Mouse (Mus musculus) heart, adult 2 months (tissue): ENCODE results near the gene Rasgef1b. TPM values are rescaled to one million over a fixed set of nuclear protein-coding genes. Genes with fewer than 3 reads are reported as not detected.

Experiments
- DNase-seq, 2 experiments: peaks; one replicate each; pipeline ENCODE4 v3.0.0; 2021
- H3K27ac ChIP-seq: fragments of 200-600 bp; 2 replicates; pipeline ENCODE4 v1.8.1; 2022
- H3K27me3 ChIP-seq: fragments of 200-500 bp; 2 replicates; pipeline ENCODE4 v1.6.1; 2012; ENCODE audit warnings: mild to moderate bottlenecking, low read length, inconsistent platforms, mixed read lengths; ENCODE audit not compliant: control insufficient read depth, insufficient read depth
- H3K36me3 ChIP-seq: fragments of 200-500 bp; 2 replicates; pipeline ENCODE4 v1.6.1; 2012; ENCODE audit warnings: low read length, inconsistent platforms; ENCODE audit not compliant: control insufficient read depth, insufficient read depth
- H3K4me1 ChIP-seq: fragments of 200-500 bp; 2 replicates; pipeline ENCODE4 v1.6.1; 2011; ENCODE audit warnings: low read length; ENCODE audit not compliant: control insufficient read depth, insufficient read depth
- H3K4me3 ChIP-seq: fragments of 200-600 bp; 2 replicates; pipeline ENCODE4 v1.8.1; 2022
- H3K79me2 ChIP-seq: fragments of 200-500 bp; replicated peaks from 2 replicates; pipeline ENCODE4 v1.6.1; 2012; ENCODE audit warnings: mild to moderate bottlenecking, inconsistent platforms, low read length, moderate library complexity, mixed read lengths; ENCODE audit not compliant: control insufficient read depth, insufficient read depth
- H3K9ac ChIP-seq: fragments of 200-500 bp; 2 replicates; pipeline ENCODE4 v1.6.1; 2012; ENCODE audit warnings: low read depth, mild to moderate bottlenecking, control low read depth, inconsistent platforms, low read length, mixed read lengths
- CTCF ChIP-seq: fragments of 200-600 bp; IDR thresholded peaks from 2 replicates; pipeline ENCODE4 v1.8.1; 2022; ENCODE audit warnings: antibody characterized with exemption, mild to moderate bottlenecking, moderate library complexity
- EP300 ChIP-seq: fragments of 200-500 bp; IDR thresholded peaks from 2 replicates; pipeline ENCODE4 v1.6.1; 2011; ENCODE audit warnings: low read depth, low read length, control low read depth; ENCODE audit not compliant: insufficient read depth
- POLR2A ChIP-seq: fragments of 200-500 bp; IDR thresholded peaks from 2 replicates; pipeline ENCODE4 v1.6.1; 2011; ENCODE audit warnings: mild to moderate bottlenecking, low read depth, low read length, control low read depth; ENCODE audit not compliant: insufficient read depth
- WGBS: fragments of 180-500 bp; shearing (Covaris S2); methylation state at CpG from one replicate; pipeline ENCODE4 v1.1.7; 2018; 5-methylcytosine and 5-hydroxymethylcytosine counted together
- intact Hi-C: fragments of 180-260 bp; cut with DNase I; formaldehyde crosslinking; loops from one replicate; pipeline ENCODE4 v1.15.1; 2025
- polyA plus RNA-seq: library from polyadenylated mRNA; depleted of rRNA; stranded (reverse); fragments of >200 nt; gene quantifications from 2 replicates; pipeline ENCODE4 v1.2.3, GENCODE M21; 2012
- total RNA-seq, 2 experiments: library from RNA; stranded (reverse); gene quantifications; 2 replicates each; pipeline ENCODE4 v1.2.3; 2021

Rasgef1b gene
- total and polyA plus RNA-seq, 3 experiments, result 4.3 to 17.7 (median 9.3) TPM

GRCm38 (mm10) chr5:99239677-99240076, 489.2 kb downstream of the Rasgef1b start:
- peaks cover 15% of the 10 kb centered on the region for H3K36me3 ChIP-seq
- TF ChIP-seq EP300, result 0 out of 2 replicates have a peak, but pooled peaks have one; percentile 29
- TF ChIP-seq CTCF, result no peak
- no peak for TF ChIP-seq POLR2A
- WGBS, result 54% methylated on average over 9 of the region's 9 CpGs
- intact Hi-C loops, result no loop called here
- H3K79me2 ChIP-seq, result no peaks in the 10 kb centered on the region
- H3K27ac ChIP-seq, result peak overlapping the region; percentile 48
- H3K4me1 ChIP-seq, result peaks cover 5% of the 10 kb centered on the region; the same call in 1 of the 2 replicates
- peak in 1 of 2 experiments; percentile 50 for DNase-seq
- no peak overlapping the region for H3K9ac ChIP-seq
- no peaks in the 10 kb centered on the region for H3K27me3 ChIP-seq
- no peak overlapping the region for H3K4me3 ChIP-seq

- Histone ChIP-seq H3K9ac (no peak overlapping the region), H3K27me3 (no peaks in the 10 kb centered on the region), H3K4me3 (no peak overlapping the region), H3K27ac (no peak overlapping the region), H3K79me2 (no peaks in the 10 kb centered on the region), H3K4me1 (peaks cover 9% of the 10 kb centered on the region; the same call in 1 of the 2 replicates), H3K36me3 (peaks cover 19% of the 10 kb centered on the region)
- intact Hi-C loops, result no loop called here
- no peak for TF ChIP-seq CTCF
- TF ChIP-seq POLR2A, result no peak
- no peak for TF ChIP-seq EP300
- DNase-seq, result no peak
- WGBS, result 77% methylated on average over 4 of the region's 4 CpGs
Measured at GRCm38 (mm10) chr5:99238150-99238549, 490.7 kb downstream of the Rasgef1b start.

- 69% methylated on average over 11 of the region's 11 CpGs for WGBS
- Histone ChIP-seq H3K36me3 (peaks cover 22% of the 10 kb centered on the region), H3K27me3 (no peaks in the 10 kb centered on the region)
Measured at GRCm38 (mm10) chr5:99236888-99237752, 491.7 kb downstream of the Rasgef1b start.

GRCm38 (mm10) chr5:99236431-99236830, 492.4 kb downstream of the Rasgef1b start:
- peaks cover 22% of the 10 kb centered on the region for H3K36me3 ChIP-seq
- no peaks in the 10 kb centered on the region for H3K79me2 ChIP-seq
- H3K27ac ChIP-seq, result no peak overlapping the region
- no peak for TF ChIP-seq CTCF
- TF ChIP-seq EP300, result no peak
- TF ChIP-seq POLR2A, result no peak
- H3K27me3 ChIP-seq, result no peaks in the 10 kb centered on the region
- intact Hi-C loops, result no loop called here
- WGBS, result 82% methylated on average over 4 of the region's 4 CpGs
- H3K4me1 ChIP-seq, result peaks cover 15% of the 10 kb centered on the region
- H3K4me3 ChIP-seq, result no peak overlapping the region
- H3K9ac ChIP-seq, result no peak overlapping the region
- no peak for DNase-seq

More at GRCm38 (mm10) chr5:99236888-99237752, 491.7 kb downstream of the Rasgef1b start:
- Histone ChIP-seq H3K9ac (no peak overlapping the region), H3K27ac (no peak overlapping the region), H3K4me1 (peaks cover 14% of the 10 kb centered on the region), H3K4me3 (no peak overlapping the region), H3K79me2 (no peaks in the 10 kb centered on the region)
- DNase-seq, result no peak
- TF ChIP-seq EP300 (no peak), POLR2A (no peak), CTCF (no peak)
- intact Hi-C loops, result no loop called here

GRCm38 (mm10) chr5:99234275-99234674, 494.6 kb downstream of the Rasgef1b start:
- Histone ChIP-seq H3K79me2 (no peaks in the 10 kb centered on the region), H3K4me3 (no peak overlapping the region), H3K4me1 (peaks cover 13% of the 10 kb centered on the region), H3K27me3 (no peaks in the 10 kb centered on the region), H3K9ac (no peak overlapping the region), H3K36me3 (peaks cover 15% of the 10 kb centered on the region), H3K27ac (no peak overlapping the region; the same call in 1 of the 2 replicates)
- intact Hi-C loops, result no loop called here
- WGBS, result 49% methylated on average over 17 of the region's 17 CpGs
- TF ChIP-seq POLR2A, result no peak
- TF ChIP-seq EP300, result no peak
- TF ChIP-seq CTCF, result no peak
- DNase-seq, result no peak

GRCm38 (mm10) chr5:99233176-99233575, 495.7 kb downstream of the Rasgef1b start:
- Histone ChIP-seq H3K27ac (peak overlapping the region; percentile 45; the same call in 1 of the 2 replicates), H3K36me3 (peaks cover 15% of the 10 kb centered on the region)

More at GRCm38 (mm10) chr5:99233176-99233575, 495.7 kb downstream of the Rasgef1b start:
- Histone ChIP-seq H3K27me3 (no peaks in the 10 kb centered on the region), H3K9ac (no peak overlapping the region), H3K4me3 (no peak overlapping the region), H3K79me2 (no peaks in the 10 kb centered on the region), H3K4me1 (peaks cover 13% of the 10 kb centered on the region)
- TF ChIP-seq POLR2A, result no peak
- no peak for TF ChIP-seq CTCF
- no peak for TF ChIP-seq EP300
- peak in 1 of 2 experiments; percentile 25 for DNase-seq
- WGBS, result 15% methylated on average over 3 of the region's 3 CpGs
- intact Hi-C loops, result no loop called here
